Mouse (Mus musculus): ENCODE measurements around the gene Plce1.

DNA sequence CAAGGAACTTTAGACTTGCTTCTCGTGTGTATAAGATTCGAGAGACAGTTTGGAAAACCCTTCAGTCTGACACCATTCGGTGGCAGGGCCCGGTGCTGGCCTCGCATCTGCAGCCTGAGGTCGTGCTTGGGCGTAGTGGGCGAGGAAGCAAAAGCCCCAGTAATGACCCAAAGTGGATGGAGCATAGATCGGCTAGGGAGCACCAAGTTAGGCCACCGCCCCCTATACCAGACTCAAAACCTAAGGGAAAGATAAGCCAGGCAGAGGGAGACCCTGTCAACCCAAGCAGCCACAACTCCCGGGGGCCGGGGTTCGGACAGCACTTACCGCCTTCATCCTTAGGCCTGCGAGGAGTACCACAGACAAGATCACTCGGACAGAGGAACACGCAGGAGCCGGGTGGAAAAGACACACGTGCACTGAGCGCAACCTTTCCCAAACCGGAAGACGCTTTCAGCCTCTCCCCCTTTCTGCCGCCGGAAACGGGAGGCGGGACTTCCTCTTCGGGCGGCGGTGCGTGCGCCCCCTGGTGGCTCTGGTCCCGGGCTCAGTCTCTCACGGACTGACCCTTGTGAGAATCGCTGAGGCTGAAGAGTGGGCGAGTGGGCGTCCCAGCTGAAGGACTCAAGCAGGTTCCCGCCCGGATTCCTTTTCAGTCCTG is 338.0 kb downstream of the Plce1 start, which contains the start of gene Noc3l:
- TF ChIP-seq GATA1 (IDR thresholded peaks at IDR 0.05; ENCODE audit: low read depth, low read length): peak; percentile 34; the same call in 1 of the 2 replicates
- peak; percentile 97 for TF ChIP-seq MYC (IDR thresholded peaks at IDR 0.05; ENCODE audit: low read depth, low read length)
- peak; percentile 67 for TF ChIP-seq TCF12 (IDR thresholded peaks at IDR 0.05; ENCODE audit: low read depth, low read length)
- no peak for TF ChIP-seq ZKSCAN1 (IDR thresholded peaks at IDR 0.05; ENCODE audit: low read depth, low read length)
- peak; percentile 89 for TF ChIP-seq ELF1 (IDR thresholded peaks at IDR 0.05; ENCODE audit: low read depth, low read length)
